Mouse (Mus musculus) hindbrain, embryonic 11.5 days (tissue): ENCODE measurements at regions not wholly inside any gene's neighbourhood (a gene's known extent, or its start where the extent isn't known, plus 50 kb on each side); places are given as distances from the start of the nearest gene placed in this dataset.
A peak's percentile ranks its signal among the peaks of the same experiment; 100 is the strongest.

Experiments used
- ATAC-seq: fragments of 200-750 bp; cut with Nextera tagmentation; 2 replicates; pipeline ENCODE4 v1.8.0; 2017; ENCODE audit warnings: mild to moderate bottlenecking, moderate TSS enrichment, moderate library complexity; ENCODE audit not compliant: low FRiP score
- DNase-seq: peaks from one replicate; pipeline ENCODE4 v3.0.0-alpha.2; 2015; ENCODE audit warnings: low spot score
- H3K27ac ChIP-seq: fragments of 300-500 bp; sonication (generic); 2 replicates; pipeline ENCODE4 v1.5.1; 2014; ENCODE audit warnings: mild to moderate bottlenecking, low read depth, low read length
- H3K27me3 ChIP-seq: fragments of 300-500 bp; sonication (generic); 2 replicates; pipeline ENCODE4 v1.6.1; 2014; ENCODE audit warnings: mild to moderate bottlenecking, low read length, moderate library complexity, mixed read lengths; ENCODE audit not compliant: control insufficient read depth, insufficient read depth
- H3K36me3 ChIP-seq: fragments of 300-500 bp; sonication (generic); 2 replicates; pipeline ENCODE4 v1.6.1; 2014; ENCODE audit warnings: mild to moderate bottlenecking, low read length, moderate library complexity, mixed read lengths; ENCODE audit not compliant: control insufficient read depth, insufficient read depth
- H3K4me1 ChIP-seq: fragments of 300-500 bp; sonication (generic); replicated peaks from 2 replicates; pipeline ENCODE4 v1.6.1; 2014; ENCODE audit warnings: low read length, mixed read lengths; ENCODE audit not compliant: control insufficient read depth, insufficient read depth
- H3K4me2 ChIP-seq: fragments of 300-500 bp; sonication (generic); replicated peaks from 2 replicates; pipeline ENCODE4 v1.6.1; 2014; ENCODE audit warnings: mild to moderate bottlenecking, low read depth, low read length
- H3K4me3 ChIP-seq: fragments of 300-500 bp; sonication (generic); 2 replicates; pipeline ENCODE4 v1.5.1; 2014; ENCODE audit warnings: low read depth, low read length
- H3K9ac ChIP-seq: fragments of 300-500 bp; sonication (generic); 2 replicates; pipeline ENCODE4 v1.6.1; 2014; ENCODE audit warnings: low read depth, low read length
- H3K9me3 ChIP-seq: fragments of 300-500 bp; sonication (generic); 2 replicates; pipeline ENCODE4 v1.6.1; 2016; ENCODE audit warnings: low read length; ENCODE audit not compliant: control insufficient read depth
- WGBS: fragments of 180-500 bp; shearing (Covaris S2); extraction: QIAGEN DNeasy Blood & Tissue Kit; methylation state at CpG from one replicate; pipeline ENCODE4 v1.1.7; 2014; 5-methylcytosine and 5-hydroxymethylcytosine counted together

DNA sequence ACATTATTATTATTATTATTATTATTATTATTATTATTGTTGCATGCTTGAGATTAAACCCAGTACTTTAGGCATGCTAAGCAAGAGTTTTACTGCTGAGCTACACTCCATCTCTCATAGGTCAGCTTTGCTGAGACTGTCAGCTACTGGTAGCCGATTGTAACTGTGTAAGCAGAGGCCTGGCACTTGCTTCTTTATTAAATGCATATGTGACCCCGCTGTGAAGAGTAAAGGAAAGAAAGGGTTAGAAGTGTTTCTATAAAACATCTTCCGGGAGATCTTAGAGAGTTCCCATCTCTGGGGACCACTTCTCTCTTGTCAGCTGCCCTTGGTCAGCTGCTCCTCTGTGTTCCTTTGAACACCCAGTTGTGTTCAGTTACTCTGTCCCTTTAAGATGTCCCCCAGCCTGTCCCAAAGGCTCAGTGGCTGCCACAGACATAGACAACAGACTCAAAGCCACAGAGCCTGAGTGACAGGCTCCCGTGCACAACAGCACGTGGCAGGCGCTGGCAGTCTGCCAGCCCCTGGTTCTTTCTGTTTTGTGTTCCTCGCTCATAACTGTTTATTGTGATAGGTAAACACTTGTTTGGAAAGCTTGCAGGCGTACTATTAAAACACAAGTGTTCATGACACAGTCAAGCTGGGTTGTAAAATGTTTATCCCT, 563.7 kb upstream of the Auts2 start:
- Histone ChIP-seq H3K27ac (no peak overlapping the region), H3K36me3 (no peaks in the 10 kb centered on the region), H3K9me3 (no peaks in the 10 kb centered on the region), H3K4me3 (no peak overlapping the region), H3K27me3 (no peaks in the 10 kb centered on the region), H3K4me2 (no peak overlapping the region), H3K4me1 (peaks cover 5% of the 10 kb centered on the region; the same call in 1 of the 2 replicates), H3K9ac (no peak overlapping the region)
- WGBS = 44% methylated on average over 8 of the region's 8 CpGs
- peak; percentile 79; the same call in 1 of the 2 replicates for ATAC-seq
- DNase-seq = peak; percentile 72

GRCm38 (mm10) chr5:133096340-133096739, 553.2 kb upstream of the Auts2 start:
- Histone ChIP-seq H3K27me3 (no peaks in the 10 kb centered on the region), H3K9ac (no peak overlapping the region), H3K36me3 (no peaks in the 10 kb centered on the region), H3K4me2 (no peak overlapping the region), H3K4me3 (no peak overlapping the region), H3K4me1 (no peaks in the 10 kb centered on the region), H3K9me3 (no peaks in the 10 kb centered on the region), H3K27ac (no peak overlapping the region)
- ATAC-seq (no peak), DNase-seq (no peak)
- WGBS = 32% methylated on average over 1 of the region's 1 CpGs

DNA sequence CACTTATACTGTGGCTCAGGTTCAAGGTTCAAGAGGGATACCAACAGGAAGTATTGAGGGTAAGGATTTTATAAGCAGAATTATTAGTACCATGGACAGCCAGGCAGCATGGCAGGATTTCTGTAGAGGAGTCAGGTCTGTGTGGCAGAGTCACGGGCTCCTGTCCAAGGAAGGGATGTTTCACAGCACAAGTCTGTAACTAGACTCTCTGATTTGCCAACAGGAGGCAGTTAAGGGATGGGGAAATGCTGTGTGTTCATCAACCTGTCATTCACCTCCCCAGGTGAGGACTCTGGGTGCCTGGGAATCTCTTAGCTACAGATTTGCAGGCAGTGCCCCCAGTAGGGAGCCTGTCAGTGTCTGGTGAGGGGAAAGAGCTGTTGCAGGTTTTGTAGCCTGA, 541.7 kb upstream of the Auts2 start:
- Histone ChIP-seq H3K36me3 (no peaks in the 10 kb centered on the region), H3K4me2 (no peak overlapping the region), H3K27me3 (no peaks in the 10 kb centered on the region), H3K9me3 (no peaks in the 10 kb centered on the region), H3K4me1 (no peaks in the 10 kb centered on the region), H3K9ac (no peak overlapping the region), H3K27ac (no peak overlapping the region), H3K4me3 (no peak overlapping the region)
- no peak for ATAC-seq
- 79% methylated on average over 1 of the region's 1 CpGs for WGBS
- DNase-seq = no peak

DNA sequence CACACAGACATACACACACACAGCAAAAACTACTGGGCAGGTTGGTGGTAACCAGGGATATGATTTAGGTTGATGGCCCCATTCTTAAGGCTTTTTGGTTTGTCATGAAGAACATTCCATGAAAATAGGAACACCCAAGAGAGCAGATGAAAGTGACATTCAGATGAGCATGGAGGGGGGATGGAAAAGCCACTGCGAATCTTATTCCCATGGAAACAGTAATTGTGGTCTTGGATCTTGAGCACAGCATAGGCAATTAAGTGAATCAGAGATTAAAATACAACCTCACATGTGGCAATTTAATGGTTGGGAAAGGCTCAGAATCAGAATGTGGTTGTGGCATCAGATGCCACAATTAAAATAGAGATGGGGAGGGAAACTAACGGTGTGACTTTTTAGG, 537.6 kb upstream of the Auts2 start:
- H3K9me3 ChIP-seq = no peaks in the 10 kb centered on the region
- H3K4me1 ChIP-seq = no peaks in the 10 kb centered on the region
- no peaks in the 10 kb centered on the region for H3K36me3 ChIP-seq
- H3K9ac ChIP-seq = no peak overlapping the region
- H3K4me3 ChIP-seq = no peak overlapping the region
- DNase-seq (no peak), ATAC-seq (no peak)
- no peaks in the 10 kb centered on the region for H3K27me3 ChIP-seq
- WGBS = 82% methylated on average over 2 of the region's 2 CpGs
- no peak overlapping the region for H3K27ac ChIP-seq
- H3K4me2 ChIP-seq = no peak overlapping the region

DNA sequence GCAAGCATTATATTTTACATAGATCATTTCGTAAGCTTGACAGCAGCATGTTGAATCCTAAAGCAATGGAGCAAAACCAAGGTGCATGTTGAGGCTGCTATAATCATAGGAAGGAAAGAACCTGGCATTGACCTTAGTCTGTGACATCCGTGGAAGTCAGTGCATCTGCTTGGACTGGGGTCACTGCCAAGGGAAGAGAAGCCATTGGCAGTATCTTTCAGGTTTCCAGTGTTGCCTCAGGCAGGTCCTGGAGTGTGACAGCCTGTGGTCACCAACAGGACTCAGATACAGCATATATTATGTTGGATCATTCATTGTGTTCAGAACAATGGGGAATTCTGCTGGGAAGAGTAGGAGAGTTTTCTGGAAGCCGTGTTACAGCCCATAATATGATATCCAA, 535.8 kb upstream of the Auts2 start:
- no peaks in the 10 kb centered on the region for H3K27me3 ChIP-seq

DNA sequence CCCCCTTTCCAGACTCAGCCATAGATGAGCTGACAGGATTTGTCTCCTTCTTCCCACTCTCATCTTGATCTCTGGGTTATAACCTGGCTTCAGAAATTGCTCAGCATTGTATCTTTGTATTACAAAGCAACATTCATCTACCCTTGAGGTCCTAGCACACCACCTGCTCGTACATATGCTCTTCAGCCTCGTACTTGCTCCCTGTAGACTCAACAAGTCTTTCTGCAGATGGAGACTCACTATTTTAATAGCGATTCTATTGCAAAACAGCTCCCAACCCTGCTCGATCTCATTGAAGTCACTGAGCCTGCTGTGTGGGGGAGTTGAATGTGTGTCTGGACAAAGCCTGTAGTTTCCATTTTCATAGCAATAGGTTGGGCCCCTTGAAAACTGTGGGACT, 535.2 kb upstream of the Auts2 start:
- DNase-seq = no peak
- H3K36me3 ChIP-seq = no peaks in the 10 kb centered on the region
- H3K9me3 ChIP-seq = no peaks in the 10 kb centered on the region
- H3K27me3 ChIP-seq = no peaks in the 10 kb centered on the region
- no peak overlapping the region for H3K4me2 ChIP-seq
- no peak overlapping the region for H3K4me3 ChIP-seq
- H3K4me1 ChIP-seq = no peaks in the 10 kb centered on the region
- ATAC-seq = no peak
- no peak overlapping the region for H3K27ac ChIP-seq
- WGBS = 67% methylated on average over 4 of the region's 4 CpGs
- H3K9ac ChIP-seq = no peak overlapping the region

More for the DNA sequence above, 535.8 kb upstream of the Auts2 start:
- 64% methylated on average over 3 of the region's 3 CpGs for WGBS
- no peak overlapping the region for H3K4me3 ChIP-seq
- no peak for ATAC-seq
- H3K9ac ChIP-seq = no peak overlapping the region
- H3K9me3 ChIP-seq = no peaks in the 10 kb centered on the region
- DNase-seq = no peak
- H3K36me3 ChIP-seq = no peaks in the 10 kb centered on the region
- no peak overlapping the region for H3K4me2 ChIP-seq
- no peaks in the 10 kb centered on the region for H3K4me1 ChIP-seq
- no peak overlapping the region for H3K27ac ChIP-seq

DNA sequence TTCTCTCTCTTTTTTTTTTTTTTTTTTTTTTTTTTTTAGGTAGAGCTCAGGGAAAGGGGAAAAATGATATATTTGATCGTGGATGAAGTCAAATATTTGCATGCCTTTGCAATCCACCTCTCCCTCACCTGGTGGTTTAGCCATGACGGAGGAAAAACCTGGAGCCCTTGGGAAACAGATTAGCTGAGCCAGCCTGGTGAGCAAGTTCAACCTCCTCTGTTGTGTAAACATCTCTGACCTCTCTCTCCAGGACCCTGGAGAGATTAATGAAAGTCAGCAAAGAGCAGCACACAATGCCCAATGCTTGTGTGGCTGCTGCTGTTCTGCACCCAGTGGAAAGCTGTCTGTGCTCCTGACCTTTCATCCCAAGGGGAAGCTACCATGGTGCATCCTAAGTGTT, 530.2 kb upstream of the Auts2 start:
- no peak for ATAC-seq
- no peak for DNase-seq
- Histone ChIP-seq H3K4me1 (no peaks in the 10 kb centered on the region), H3K36me3 (no peaks in the 10 kb centered on the region), H3K4me3 (no peak overlapping the region), H3K27ac (no peak overlapping the region), H3K9ac (no peak overlapping the region), H3K4me2 (no peak overlapping the region), H3K9me3 (no peaks in the 10 kb centered on the region), H3K27me3 (no peaks in the 10 kb centered on the region)
- 52% methylated on average over 2 of the region's 2 CpGs for WGBS

GRCm38 (mm10) chr5:133070141-133070540, 527.0 kb upstream of the Auts2 start:
- no peaks in the 10 kb centered on the region for H3K27me3 ChIP-seq
- H3K4me3 ChIP-seq = no peak overlapping the region
- H3K9me3 ChIP-seq = no peaks in the 10 kb centered on the region
- no peaks in the 10 kb centered on the region for H3K36me3 ChIP-seq
- DNase-seq (no peak), ATAC-seq (no peak)
- no peak overlapping the region for H3K27ac ChIP-seq
- H3K9ac ChIP-seq = no peak overlapping the region
- H3K4me2 ChIP-seq = no peak overlapping the region
- no peaks in the 10 kb centered on the region for H3K4me1 ChIP-seq

GRCm38 (mm10) chr5:133062481-133062880, 519.3 kb upstream of the Auts2 start:
- H3K36me3 ChIP-seq = no peaks in the 10 kb centered on the region

More at GRCm38 (mm10) chr5:133062481-133062880, 519.3 kb upstream of the Auts2 start:
- Histone ChIP-seq H3K4me1 (no peaks in the 10 kb centered on the region), H3K9ac (no peak overlapping the region), H3K4me2 (no peak overlapping the region), H3K27ac (no peak overlapping the region), H3K4me3 (no peak overlapping the region), H3K9me3 (no peaks in the 10 kb centered on the region), H3K27me3 (no peaks in the 10 kb centered on the region)
- no peak for ATAC-seq
- DNase-seq = no peak
- 72% methylated on average over 3 of the region's 3 CpGs for WGBS
